Mouse (Mus musculus) myocyte (in vitro differentiated cells): Measurements from ENCODE around the gene Acap1.

Experiments
- MAX ChIP-seq: IDR thresholded peaks from one replicate; pipeline ENCODE4 v1.6.1; 2011; ENCODE audit warnings: low read depth, mild to moderate bottlenecking, control low read depth
- POLR2A ChIP-seq: IDR thresholded peaks from one replicate; pipeline ENCODE4 v1.6.1; 2011; ENCODE audit warnings: low read depth, mild to moderate bottlenecking, control low read depth, moderate library complexity; ENCODE audit not compliant: insufficient read length
- TCF12 ChIP-seq: IDR thresholded peaks from one replicate; pipeline ENCODE4 v1.6.1; 2011; ENCODE audit warnings: mild to moderate bottlenecking, control low read depth; ENCODE audit not compliant: poor library complexity, insufficient read depth, severe bottlenecking
- USF1 ChIP-seq: IDR thresholded peaks from one replicate; pipeline ENCODE4 v1.6.1; 2011; ENCODE audit warnings: low read depth, mild to moderate bottlenecking, control low read depth, moderate library complexity

- TF ChIP-seq POLR2A (no peak), TCF12 (no peak), MAX (no peak), USF1 (no peak)
Measured at GRCm38 (mm10) chr11:69867335-69867734, 28.0 kb downstream of the Acap1 start.
